Mouse (Mus musculus) monocyte, adult 59 days (primary cell): ENCODE measurements around the gene Ndufv2. TPM values are rescaled to one million over a fixed set of nuclear protein-coding genes. Genes with fewer than 3 reads are reported as not detected.

Source experiments
- total RNA-seq, 2 experiments: library from RNA; stranded (reverse); gene quantifications; one replicate each; pipeline ENCODE4 v1.2.4; 2023

Ndufv2 gene
- 10 to 100 TPM; 72.3 to 85.7 TPM for total RNA-seq

DNA sequence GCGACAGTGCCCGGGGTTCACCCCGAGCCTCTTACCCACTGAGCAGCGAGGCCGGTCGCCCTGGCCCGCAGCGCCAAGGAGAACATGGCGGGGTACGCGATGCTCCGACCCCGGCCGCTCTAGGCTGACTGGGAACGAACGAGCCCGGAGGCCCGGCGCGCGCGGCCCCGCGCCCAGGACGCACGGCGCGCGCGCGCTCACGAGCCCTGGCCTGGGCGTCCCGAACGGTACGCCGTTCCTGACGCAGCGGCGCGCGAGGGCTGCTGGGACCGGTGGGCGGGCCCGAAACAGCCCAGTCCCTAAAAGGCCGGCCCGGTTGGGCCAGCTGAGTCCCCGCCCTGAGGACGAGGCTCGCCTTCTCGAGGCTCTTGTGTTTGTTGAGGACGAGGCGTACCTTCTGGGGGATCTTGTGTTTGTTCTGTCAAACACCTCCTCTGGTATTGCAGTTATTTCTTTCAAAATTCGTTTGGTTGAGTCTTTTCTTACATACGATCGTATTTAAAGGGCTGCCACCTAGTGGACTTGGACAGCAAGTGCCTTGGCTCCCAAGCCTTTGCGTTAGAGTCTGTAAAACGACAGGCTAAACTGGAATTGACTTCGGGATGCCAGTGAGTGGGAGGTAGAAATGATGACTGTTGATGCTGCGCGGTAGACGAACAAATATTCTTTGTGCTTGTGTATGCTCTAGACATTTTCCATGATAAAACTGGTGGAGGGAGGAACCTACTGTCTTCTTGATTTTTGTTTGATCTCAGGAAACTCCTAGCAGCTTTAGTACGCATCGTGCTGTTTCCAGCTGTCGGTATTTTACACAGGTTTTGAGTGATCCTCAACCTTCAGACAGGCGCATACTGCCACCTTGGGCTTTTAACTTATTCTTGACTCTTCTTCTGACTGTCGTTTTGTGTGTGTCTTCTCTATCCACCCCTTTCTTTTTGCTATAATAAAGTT lies at the start of gene Ndufv2:
Ndufv2 (minus strand) TSS at position 180 of the 951 bp plus-strand sequence.

DNA sequence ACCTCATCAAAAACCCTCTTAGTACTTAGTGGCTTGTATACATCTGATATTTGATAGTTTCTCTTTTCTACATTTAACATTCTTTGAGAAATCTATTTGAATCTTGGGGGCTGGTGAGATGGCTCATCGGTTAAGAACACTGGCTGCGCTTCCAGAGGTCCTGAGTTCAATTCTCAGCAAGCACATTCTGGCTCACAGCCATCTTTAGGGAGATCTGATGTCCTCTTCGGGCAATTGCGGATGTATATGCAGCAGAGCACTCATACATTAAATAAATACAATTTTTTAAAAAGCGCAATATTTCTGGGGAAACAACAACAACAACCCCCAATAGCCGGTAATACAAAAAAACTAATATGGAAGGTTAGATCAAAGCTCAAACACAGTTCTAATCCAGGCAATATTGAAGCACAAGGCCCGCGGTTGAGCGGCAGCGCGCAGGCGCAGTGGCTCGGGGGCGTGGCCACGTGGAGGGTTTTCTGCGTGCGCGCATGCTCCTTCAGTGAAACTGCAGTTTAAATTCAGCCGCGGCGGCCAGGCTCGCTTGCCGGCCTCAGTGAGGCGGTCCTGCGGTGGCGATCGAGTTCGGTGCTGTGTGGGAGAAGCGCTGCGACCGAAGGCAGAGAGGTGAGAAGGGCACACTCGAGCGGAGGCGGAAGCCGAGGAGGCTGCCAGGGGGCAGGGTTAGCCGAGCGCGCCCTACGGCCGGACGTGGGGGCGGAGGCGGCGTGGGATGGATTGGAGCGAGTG lies 21.9 kb upstream of the Ndufv2 start, which contains the start of gene Ddx11:
Ddx11 (plus strand) TSS at position 455 of the 750 bp plus-strand sequence.

DNA sequence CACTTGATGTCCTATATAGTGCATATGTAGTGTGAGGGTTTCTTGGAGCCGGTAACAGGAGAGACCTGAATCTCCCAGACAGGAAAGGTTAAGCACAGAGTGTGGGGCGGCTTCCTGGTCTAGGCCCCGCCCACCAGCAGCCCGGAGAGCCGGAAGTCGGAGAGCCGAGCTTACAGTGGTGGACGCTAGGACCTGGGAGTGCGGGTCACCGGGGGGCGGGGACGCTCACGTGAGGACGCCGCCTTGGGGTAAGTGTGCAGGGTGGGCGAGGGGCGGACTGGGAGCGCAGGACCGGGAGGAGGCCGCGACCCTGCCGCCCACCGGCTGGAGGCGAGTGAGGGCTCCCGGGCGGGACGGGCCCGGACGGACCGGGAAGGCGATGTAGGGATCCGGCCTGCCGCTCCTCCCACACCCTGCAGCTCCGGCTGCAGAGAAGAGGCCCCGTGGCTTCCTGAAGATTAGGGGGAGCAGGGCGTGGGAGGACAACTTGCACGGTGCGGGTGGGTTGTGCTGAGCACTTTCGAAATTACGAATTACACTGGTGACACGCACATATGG lies 10.1 kb upstream of the Ndufv2 start, which contains the start of gene Washc1:
Washc1 (plus strand) TSS at position 144 of the 558 bp plus-strand sequence.

DNA sequence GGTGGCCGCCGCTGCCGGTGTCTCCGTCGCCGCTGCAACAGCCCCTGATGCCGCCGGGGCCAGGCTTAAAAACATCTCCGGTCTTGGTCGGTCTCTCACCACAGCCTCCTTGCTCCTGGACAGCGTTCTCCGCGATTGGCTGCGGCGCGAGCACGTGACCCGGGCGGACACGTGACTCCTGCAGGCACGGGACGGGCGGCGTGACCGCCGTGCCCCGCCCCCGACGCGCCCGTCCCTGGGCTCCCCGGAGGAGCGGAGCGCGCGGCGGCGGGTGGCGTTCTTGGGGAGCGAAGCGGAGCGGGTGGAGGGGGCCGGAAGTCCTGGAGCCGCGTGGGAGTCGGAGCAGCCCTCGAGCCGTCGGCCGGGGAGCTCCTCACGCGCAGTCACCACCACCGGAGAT lies 24.4 kb downstream of the Ndufv2 start, which contains the start of gene Ankrd12:
Ankrd12 (minus strand) TSS at position 156 of the 400 bp plus-strand sequence.

Other genes starting within 250 kb of the Ndufv2 start
- 10 to 100 TPM; 75.4 to 76.1 TPM for gene Ralbp1, start 215.8 kb downstream of the Ndufv2 start, total RNA-seq
- gene Twsg1, start 150.3 kb downstream of the Ndufv2 start, total RNA-seq, result 1 to 10 TPM; 4.0 to 4.3 TPM
- 10 to 100 TPM; 28.9 to 34.1 TPM for gene Ankrd12, start 24.5 kb downstream of the Ndufv2 start, total RNA-seq
- 10 to 100 TPM; 47.7 to 49.9 TPM for gene Washc1, start 10.0 kb upstream of the Ndufv2 start, total RNA-seq
- gene Ddx11, start 22.0 kb upstream of the Ndufv2 start, total RNA-seq, result 1 to 10 TPM; 3.9 to 4.6 TPM